Mouse (Mus musculus) A20 (cell line): ENCODE data around the gene Lingo2.

ENCODE experiments used
- DNase-seq: peaks from one replicate; pipeline ENCODE4 v3.0.0-alpha.2; 2011; ENCODE audit warnings: low read depth, low spot score

The Lingo2 gene

GRCm38 (mm10) chr4:36560997-36561396 lies 390.6 kb downstream of the Lingo2 start:
- no peak for DNase-seq

- no peak for DNase-seq
Measured at GRCm38 (mm10) chr4:36540664-36541360, 410.7 kb downstream of the Lingo2 start.

GRCm38 (mm10) chr4:36533895-36534294 lies 417.7 kb downstream of the Lingo2 start:
- no peak for DNase-seq

- no peak for DNase-seq
Measured at GRCm38 (mm10) chr4:36490255-36490654, 461.3 kb downstream of the Lingo2 start.

- no peak for DNase-seq
Measured at GRCm38 (mm10) chr4:36435211-36435610, 516.3 kb downstream of the Lingo2 start.

- no peak for DNase-seq
Measured at GRCm38 (mm10) chr4:36426192-36426591, 525.4 kb downstream of the Lingo2 start.

- no peak for DNase-seq
Measured at GRCm38 (mm10) chr4:36407350-36407749, 544.2 kb downstream of the Lingo2 start.

- no peak for DNase-seq
Measured at GRCm38 (mm10) chr4:36368925-36369324, 582.6 kb downstream of the Lingo2 start.

- no peak for DNase-seq
Measured at GRCm38 (mm10) chr4:36354401-36354800, 597.1 kb downstream of the Lingo2 start.

GRCm38 (mm10) chr4:36331741-36332140 lies 619.8 kb downstream of the Lingo2 start:
- no peak for DNase-seq

GRCm38 (mm10) chr4:36325603-36326002 lies 625.9 kb downstream of the Lingo2 start:
- DNase-seq: no peak

- DNase-seq: no peak
Measured at GRCm38 (mm10) chr4:36313067-36313466, 638.5 kb downstream of the Lingo2 start.

- DNase-seq: no peak
Measured at GRCm38 (mm10) chr4:36311431-36311830, 640.1 kb downstream of the Lingo2 start.

GRCm38 (mm10) chr4:36305228-36305627 lies 646.3 kb downstream of the Lingo2 start:
- DNase-seq: no peak

GRCm38 (mm10) chr4:36289701-36290053 lies 661.9 kb downstream of the Lingo2 start:
- no peak for DNase-seq

GRCm38 (mm10) chr4:36288813-36289700 lies 662.5 kb downstream of the Lingo2 start:
- DNase-seq: no peak

- DNase-seq: no peak
Measured at GRCm38 (mm10) chr4:36262436-36263169, 688.9 kb downstream of the Lingo2 start.

- no peak for DNase-seq
Measured at GRCm38 (mm10) chr4:36186231-36186922, 765.2 kb downstream of the Lingo2 start.

GRCm38 (mm10) chr4:36183643-36184042 lies 767.9 kb downstream of the Lingo2 start:
- DNase-seq: peak; percentile 65

- peak; percentile 8 for DNase-seq
Measured at GRCm38 (mm10) chr4:36170099-36170498, 781.4 kb downstream of the Lingo2 start.

GRCm38 (mm10) chr4:36131341-36131740 lies 820.2 kb downstream of the Lingo2 start:
- DNase-seq: no peak

GRCm38 (mm10) chr4:36095482-36095881 lies 856.1 kb downstream of the Lingo2 start:
- no peak for DNase-seq
